Mouse (Mus musculus) mesoderm, embryonic 11.5 days (tissue): ENCODE data around the gene Plekhh1.
"Not testable (repeated sequence)": the region's sequence is repeated elsewhere in the genome, so short reads cannot be mapped to it uniquely, and the experiment has no call there.

Experiments used
- DNase-seq: peaks from one replicate; pipeline ENCODE4 v3.0.0-alpha.2; 2012; ENCODE audit warnings: low read depth, low spot score

Gene Plekhh1

DNA sequence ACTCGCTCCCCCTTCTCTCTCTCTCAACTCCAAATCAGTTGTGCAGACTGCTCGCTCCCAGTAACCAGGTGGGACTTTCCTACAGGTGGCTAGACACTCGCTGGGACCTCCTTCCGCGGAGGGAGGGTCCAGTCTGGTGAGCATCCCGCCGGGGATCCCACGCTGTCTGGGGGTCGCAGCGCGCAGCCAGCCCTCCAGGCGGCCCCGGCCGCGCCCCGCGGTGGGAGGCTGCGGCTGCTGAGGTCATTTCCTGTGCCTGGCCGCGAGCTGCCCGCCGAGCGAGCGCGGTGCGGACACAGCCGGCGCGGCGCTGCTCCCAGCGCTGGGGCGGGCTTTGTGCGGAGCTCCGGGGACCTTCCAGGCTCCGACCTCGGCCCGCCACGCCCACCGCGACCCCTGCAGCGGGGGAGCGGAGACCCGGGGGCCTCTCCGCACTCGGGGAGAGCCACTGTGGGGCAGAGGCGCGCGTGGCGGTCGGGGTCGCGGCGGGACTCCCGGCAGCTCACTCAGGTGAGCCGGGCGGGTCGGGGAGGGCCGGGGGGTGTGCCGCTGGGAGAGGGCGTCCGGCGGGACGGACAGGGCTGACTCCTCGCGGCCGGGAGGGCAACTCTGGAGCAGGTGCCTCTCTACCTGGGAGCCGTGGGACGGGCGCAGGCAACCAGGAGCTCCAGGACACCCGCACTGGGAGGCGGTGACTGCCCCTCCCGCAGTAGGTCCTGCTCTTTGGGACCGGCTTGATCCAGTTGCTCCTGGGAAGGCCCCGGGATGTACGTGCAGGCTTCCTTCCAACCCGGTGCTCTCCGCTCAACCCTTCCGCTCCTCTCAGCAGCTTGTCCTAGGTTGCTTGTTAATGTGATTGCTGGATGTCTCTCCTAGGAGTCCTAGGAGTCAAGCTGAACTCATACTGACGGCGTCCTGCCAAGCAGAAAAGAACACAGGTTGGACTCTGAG is at the start of gene Plekhh1:
Gene Plekhh1 (plus strand): TSS at position 253 of the 951 bp plus-strand sequence.
- DNase-seq = peak; percentile 81

DNA sequence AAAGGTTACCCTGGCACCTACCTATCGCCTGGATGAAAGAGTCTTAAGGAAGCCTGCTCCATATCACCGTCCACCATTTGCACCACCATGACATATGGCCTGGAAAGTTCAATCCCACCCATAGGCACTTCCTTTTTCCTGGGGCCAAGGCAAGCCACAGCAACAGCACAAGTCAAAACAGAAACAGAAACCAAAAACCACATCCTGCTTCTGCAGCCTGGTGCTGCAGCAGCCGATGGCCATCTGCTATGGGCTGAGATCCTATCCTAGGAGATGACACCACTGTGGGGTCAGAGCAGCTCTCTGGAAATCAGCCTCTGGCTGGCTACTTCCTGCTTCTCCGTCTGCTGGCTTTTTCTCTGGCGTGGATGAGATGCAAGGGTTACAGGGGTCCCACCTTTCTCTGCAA is 48.3 kb upstream of the Plekhh1 start:
- DNase-seq = no peak

DNA sequence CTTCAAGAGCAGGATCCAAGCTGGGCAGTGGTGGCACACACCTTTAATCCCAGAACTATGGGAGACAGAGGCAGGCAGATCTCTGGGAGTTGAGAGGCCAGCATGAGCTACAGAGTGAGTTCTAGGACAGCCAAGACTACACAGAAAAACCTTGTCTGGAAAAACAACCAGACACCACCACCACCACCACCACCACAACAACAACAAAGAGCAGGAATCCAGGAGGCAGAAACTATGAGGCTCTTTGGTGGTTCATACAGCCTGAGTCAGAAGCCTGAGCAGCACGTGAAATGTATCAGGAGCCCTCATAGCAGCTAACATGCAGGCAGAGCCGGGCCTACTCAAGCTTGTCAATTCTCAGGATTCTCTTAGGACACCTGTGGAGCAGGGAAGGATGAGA is 47.8 kb upstream of the Plekhh1 start:
- no peak for DNase-seq

DNA sequence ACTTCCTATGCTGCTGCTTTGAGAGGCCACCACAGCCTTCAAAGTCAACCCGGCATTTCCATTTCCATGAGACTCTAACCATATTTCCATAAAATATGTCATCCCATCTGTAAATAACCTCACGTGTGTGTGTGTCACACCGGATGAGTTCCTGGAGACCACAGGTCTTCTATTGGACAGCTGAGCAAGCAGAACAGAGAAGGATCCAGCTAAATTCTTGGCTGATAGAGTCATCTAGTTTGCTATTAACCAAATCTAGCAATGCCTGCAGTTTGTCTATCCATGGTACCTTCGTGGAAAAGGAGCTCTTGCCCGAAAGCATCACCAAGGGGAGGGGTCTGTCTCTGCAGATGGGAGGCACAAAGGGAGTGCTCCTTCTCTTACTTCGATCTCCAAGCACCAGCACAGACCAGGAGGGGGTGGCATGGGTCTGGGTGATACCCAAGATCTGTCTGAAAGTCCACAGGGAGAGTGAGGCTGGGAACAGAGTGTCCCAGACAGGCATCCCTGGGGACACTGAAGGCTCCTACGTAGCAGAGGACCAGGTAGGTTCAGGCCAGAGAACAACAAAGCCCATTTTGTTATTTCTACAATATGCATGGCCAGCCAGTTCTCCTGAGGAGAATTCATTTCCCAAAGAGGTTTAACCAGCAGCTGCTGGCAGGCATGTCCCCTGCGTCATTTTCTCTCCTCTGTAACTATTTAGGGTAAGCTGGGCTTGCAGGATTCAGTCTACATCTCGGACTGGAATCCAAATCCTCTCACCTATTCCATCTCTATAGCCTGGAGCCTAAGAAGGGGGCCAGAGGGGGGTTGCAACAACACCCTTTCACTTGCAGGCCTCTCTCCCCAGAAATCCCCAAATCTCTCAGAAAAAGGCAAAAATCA is 46.8 kb upstream of the Plekhh1 start:
- no peak for DNase-seq

DNA sequence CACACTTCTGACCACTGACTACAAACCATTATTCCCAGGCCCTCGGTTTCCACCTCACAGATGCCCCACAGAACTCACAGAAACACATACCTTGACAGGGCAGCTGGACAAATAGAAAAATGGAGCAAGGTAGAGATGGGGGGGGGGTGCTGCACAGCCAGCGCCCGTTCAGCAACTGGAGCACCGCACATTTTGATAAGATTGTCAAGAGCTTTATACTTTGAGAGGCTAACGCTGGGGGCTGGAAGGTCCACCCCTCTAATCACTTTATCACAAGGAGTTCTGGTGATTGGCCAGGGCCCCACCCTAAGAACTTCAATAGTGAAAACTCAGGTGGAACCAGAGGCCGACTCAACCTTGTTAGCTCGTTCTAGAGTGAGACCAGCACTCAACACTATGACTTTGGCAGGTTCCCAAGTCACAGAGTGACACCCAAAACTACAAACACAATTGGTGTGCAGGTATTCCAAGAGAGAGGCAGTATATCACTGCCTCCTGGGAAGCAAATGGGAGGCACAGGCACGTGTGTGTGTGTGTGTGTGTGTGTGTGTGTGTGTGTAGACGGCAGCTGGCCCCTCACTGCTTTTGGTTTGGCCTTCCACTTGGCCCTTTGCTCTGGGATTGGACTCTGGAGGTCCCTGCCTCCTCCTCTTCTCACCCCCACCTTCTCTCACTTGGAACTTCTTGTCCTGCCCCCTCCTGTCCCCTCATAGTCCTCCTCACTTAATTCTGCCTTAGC is 45.5 kb upstream of the Plekhh1 start:
- no peak for DNase-seq

DNA sequence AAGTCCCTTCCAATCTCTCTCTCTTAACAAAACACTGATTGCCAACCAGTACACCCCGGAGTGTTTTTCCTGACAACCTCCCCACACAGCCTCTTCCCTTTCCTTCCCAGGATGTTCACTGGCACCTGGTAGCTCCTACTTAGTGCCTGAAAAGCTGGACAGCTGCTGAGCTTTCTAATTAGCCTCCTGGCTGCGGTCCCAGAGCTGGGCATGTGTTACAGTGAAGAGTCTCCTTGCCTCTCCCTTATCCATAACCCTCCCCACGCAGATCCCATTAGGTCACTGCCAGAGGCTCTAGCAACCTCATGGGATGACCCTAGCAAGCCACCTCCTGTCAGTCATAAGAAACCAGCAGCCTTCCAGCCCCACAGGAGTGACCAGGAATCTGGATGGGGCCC is 44.9 kb upstream of the Plekhh1 start:
- no peak for DNase-seq

DNA sequence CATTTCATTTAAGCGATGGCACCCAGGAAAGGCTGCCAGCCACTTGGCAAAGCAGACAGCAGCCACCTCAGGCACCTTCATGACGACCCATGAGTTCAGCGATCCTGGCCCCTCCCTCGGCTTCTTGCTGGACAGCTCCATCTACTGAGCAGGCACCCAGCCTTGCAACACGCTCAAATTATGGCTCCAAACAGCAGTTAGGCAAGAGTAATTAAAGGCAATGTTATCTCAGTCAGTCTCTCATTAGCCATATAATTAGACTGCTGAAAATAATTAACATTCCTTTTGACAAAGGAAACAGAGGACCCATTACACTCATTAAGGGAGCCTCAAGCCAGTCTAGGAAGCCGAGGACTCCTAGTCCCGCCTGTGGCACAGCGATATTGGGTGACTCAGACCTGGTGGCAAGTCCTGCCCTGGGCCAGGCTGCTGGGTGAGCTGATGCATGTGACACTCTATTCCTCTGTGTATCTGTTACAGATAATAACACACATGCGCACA is 41.3 kb upstream of the Plekhh1 start:
- no peak for DNase-seq

DNA sequence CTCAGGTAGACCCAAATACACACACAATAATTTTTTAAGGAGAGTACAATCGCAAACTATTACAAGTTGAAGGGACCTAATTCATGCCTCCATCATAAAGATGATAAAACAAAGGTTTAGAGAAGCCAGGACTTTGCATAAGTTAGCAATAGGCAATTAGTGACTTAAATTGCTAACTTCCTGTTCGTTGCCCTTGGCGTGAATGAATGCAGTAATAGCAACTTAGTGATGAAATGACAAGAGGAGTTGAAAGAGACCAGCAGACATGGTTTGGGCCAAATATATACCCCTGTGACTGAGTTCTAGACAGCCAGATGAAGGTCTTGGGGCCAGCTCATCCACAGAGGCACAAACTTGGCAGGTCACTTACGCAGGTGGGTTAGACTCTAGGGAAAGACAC is 32.7 kb upstream of the Plekhh1 start:
- no peak for DNase-seq

DNA sequence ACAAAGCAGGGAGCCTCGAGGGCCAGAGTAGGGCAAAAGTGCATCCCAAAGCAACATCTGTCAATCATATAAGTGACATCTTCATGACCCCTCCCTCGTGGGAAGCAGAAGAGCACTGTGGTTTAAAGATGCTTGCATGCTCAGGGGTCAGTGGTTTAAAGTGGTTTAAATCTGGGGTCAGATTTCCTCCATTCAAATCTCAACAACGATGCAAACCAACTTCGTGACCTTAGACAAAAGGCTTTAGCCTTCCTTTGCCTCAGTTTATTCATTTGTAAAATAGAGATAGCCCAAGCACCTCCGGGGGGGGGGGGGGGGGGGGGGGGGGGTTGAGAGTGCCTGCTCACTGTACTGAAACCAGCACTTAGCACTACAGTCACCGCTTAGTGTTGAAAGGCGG is 32.3 kb upstream of the Plekhh1 start:
- DNase-seq = no peak

DNA sequence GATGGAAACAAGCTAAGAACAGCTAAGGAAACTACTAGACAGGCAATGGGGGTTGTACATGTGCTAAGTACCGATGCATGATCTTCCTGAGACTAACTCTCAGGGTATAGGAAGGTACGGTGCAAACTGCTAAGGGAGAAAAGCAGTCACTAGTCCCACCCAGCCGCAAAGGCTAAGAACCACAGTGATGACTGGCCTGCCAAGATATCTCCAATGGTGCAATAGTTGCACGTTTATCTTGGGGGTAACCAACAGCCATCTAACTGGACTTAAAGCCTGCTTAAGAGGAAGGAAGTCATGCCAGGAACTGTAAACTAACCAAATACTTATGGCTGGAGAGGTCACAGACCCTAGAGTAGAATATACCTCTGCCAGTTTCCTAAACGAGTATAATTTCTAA is 26.6 kb upstream of the Plekhh1 start:
- no peak for DNase-seq

DNA sequence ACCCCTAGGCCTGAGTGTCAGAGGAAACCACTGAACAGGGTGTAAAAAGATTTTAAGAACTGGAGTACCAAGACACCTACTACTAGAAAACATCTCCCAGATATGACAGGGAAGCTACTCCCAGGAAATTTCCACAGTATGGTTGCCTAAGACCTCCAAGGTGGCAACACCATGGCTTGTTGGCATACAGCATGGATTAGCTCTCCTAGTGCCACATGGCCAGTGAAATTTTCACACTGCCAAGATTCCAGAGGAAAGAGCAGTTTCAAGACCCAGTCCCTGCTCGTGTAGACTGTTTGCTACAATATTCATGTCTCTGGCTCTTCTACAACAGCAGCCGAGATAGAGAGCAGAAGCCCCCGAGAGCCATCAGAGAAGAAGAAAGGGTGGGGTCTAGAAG is 26.0 kb upstream of the Plekhh1 start:
- DNase-seq = no peak

DNA sequence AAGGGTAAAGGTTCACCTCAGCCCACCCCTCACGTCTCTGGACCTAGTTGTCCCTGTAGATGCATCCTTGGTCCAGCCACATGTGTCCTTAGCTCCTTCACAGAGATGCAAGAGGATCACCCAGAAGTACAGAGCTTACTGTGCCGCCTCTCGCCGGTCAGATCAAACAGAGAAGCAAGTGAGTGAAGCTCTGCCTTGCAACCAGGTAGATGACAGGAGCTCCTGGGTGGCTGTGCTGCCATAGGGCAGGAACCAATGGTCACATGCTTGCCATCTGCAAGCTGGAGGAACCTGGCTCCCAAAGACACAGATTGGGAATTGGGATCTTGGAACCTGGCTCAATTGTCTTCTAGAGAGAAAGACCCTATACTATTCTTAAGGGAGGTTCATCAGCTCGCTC is 23.5 kb upstream of the Plekhh1 start:
- DNase-seq = no peak

DNA sequence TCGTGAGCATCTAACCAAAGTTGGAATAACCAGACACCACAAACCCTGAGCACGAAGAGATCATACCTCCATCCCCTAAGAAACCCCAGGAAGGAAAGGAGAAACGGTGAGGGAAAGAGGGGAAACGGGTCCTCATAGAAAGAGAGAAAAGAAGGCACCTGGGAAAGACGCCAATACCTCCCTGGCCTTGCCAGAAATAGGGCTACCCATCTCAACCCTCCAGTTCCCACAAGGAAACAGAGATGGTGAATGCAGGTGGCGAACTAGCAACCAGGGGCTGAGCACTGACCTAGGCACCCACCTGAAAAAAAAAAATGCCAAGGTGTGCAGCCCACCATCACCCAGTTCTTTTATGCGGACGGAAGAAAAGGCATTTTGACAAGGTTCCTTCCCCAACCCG is 22.9 kb upstream of the Plekhh1 start:
- no peak for DNase-seq

DNA sequence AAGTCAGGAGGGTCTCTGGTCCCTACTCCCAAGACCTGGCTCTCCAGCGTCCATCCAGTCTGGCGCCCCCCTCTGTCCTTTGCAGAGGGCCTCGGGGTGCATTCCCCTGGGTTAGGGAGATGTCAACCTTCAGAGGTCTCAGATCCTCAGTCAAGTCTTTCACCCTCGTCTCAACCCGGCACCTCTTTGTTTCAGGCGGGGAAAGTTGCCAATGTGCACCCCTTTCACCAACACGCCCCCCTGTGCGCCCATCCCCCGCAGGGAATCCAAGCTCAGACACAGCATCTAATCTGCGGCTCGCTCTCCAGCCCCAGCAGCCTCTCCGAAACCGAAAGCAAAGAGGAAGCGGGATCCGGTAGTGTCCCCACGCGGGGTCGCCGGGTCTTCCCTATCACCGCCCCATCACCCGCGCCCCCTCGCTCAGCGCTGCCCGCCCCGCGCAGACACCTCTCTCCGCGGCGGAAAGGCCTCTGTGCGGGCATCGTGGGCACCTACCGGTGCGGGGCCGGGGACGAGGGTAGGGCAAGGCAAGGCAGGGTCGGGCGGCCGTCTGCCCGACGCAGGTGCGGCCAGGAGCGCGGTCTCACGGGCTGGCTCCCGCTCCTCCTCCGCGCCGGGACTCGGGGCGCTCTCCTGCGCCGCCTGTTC is 22.4 kb upstream of the Plekhh1 start:
- peak; percentile 40 for DNase-seq

DNA sequence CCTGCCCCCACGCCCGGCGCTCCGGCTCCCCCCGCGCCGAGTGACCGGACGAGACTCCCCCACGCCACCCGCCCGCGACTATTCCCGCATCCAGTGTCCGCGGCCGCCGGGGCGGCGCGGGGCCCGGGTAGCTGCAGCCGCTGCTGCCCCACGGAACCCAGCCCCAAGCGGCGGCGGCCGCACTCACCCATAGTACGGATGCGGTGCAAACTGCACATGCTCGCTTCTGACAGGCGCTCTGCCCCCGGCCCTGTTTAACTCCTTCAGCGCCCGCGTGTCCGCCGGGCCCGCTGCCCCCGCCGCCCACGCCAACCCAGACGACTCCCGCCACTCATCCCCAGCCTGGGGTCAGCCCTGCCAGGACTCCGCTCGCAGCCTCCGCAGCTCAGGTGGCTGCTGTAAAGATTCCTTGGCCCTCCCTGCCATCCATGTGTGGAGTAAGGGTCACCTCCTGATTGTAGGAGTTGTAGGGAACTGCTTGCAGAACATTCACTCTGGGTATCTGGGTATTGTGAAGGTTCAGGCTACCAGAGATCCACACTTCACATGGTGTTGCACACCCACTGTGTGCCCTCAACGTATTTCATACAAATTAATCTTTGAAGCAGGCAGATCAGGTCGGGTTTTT is 21.7 kb upstream of the Plekhh1 start, which contains the start of gene Tmem229b:
Gene Tmem229b (minus strand): TSS at position 502 of the 628 bp plus-strand sequence.
- DNase-seq = peak; percentile 60

DNA sequence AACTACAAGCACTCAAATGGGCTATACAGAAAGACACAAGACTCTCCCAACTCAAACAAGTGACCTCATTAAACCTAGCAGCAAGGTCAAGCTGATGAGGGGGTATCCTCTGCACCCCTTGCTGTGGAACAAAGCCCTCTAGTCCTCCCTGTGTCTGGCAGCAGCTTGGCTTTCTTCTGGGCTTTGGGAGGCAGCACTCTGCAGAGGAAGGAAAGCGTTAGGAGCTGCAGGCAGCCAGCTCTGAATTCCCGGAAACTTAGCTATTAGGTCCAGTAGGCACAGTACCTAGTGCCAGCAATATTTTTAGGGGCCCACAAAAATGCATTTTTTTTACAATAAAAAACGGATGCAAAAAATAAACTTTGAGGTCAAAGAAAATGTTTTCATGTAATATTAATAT is 18.4 kb upstream of the Plekhh1 start:
- no peak for DNase-seq

DNA sequence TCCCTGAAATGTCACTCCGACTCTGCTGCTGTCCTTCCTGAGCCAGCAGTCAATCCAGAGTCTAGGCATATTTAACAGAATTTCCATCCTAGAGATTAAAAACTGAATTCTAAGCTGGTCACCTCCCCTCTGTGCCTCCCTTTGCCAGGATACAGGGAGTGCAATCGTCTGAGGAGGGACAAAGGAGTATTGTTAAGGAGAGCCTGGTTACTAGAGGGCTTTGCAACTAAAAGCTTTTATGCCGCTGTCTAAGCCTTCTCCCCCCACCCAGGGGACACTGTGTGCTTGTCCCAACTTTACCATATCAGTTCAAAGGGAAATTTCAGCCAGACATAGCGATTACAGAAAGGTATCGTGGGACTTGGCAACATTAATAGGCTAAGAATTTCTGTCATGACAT is 12.9 kb upstream of the Plekhh1 start:
- DNase-seq = no peak

DNA sequence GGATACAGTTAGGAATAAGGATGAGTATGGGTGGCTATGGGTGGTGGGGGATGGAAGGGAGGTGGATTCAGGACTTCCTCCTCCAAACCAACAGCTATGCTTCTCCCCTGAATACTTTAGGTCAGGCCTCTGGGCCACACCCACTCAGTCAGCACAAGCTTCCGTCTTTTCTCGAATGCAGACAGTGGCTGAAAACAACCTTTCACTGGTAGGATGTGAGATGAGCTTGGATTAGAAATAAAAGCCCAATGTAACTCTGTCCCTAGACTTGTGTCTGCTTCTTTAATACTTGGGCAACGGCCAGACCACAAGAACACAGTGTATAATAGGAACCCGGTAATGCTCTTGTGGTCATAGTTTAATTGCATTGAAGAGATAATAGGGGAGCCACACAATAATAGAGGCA is 11.0 kb upstream of the Plekhh1 start:
- DNase-seq = no peak

DNA sequence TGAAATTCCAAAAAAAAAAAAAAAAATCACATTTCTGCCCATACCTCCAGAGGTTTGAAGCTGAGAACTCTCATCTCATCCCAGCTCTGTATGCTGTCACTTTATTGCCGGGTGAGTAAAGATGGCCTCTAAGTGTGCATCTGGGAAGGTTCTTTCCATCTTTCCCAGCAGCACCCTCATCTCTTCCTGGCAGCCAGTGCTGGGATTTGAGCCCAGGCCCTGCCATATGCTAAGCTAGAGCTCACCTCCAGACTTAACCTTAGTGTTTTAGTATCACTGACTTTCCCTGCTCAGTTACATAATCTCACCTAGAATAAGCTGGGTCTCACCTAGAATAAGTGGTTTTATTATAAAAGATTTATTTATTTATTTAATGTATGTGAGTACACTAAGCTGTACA is 7.1 kb upstream of the Plekhh1 start:
- DNase-seq = no peak

DNA sequence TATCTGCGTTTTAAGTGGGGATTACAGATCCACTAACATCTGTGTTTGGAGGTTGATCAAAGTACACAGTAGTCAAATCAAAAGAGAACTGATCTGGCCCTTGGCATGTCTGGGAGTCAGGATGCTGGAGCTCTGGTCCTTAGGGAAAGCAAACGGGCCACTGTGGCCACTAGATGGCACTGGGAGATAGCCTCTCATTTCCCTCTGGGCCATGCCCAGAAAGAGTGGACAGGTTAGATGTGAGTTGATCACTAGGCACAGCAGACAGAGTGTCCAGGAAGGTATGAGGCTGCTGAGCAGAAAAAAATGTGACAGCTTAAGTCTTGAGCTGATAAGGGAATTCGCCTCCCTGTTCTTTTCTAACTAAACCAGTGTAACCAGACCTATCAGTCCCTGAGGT is 6.1 kb upstream of the Plekhh1 start:
- DNase-seq = peak; percentile 58

DNA sequence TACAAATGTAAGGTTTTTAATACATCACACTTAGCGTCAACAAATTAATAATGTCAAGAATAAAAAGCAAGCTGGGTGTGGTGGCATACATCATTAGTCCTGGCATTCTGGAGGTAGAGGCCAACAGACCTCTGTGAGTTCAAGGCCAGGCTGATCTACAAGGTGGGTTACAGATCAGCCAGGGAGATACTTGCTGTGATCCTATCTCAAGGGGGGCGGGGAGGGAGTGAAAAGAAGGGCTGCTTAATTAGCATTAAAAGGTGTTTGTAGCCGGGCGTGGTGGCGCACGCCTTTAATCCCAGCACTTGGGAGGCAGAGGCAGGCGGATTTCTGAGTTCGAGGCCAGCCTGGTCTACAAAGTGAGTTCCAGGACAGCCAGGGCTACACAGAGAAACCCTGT is 1.4 kb upstream of the Plekhh1 start:
- DNase-seq = not testable (repeated sequence)
